Mouse (Mus musculus): ENCODE data around the gene Aebp2.
A peak's percentile ranks its signal among the peaks of the same experiment; 100 is the strongest.

The Aebp2 gene

GRCm38 (mm10) chr6:140698596-140698995 lies 76.1 kb downstream of the Aebp2 start:
- DNase-seq (ENCODE audit: low spot score) = no peak

- DNase-seq (ENCODE audit: low spot score) = no peak
Observed at GRCm38 (mm10) chr6:140701259-140701658, 78.8 kb downstream of the Aebp2 start.

- DNase-seq (ENCODE audit: low spot score) = no peak
Observed at GRCm38 (mm10) chr6:140705132-140705531, 82.7 kb downstream of the Aebp2 start.

GRCm38 (mm10) chr6:140706056-140706455 lies 83.6 kb downstream of the Aebp2 start:
- no peak for DNase-seq (ENCODE audit: low spot score)

- DNase-seq (ENCODE audit: low spot score) = no peak
Observed at GRCm38 (mm10) chr6:140708059-140708458, 85.6 kb downstream of the Aebp2 start.

- no peak for DNase-seq (ENCODE audit: low spot score)
Observed at GRCm38 (mm10) chr6:140709415-140710107, 87.1 kb downstream of the Aebp2 start.

GRCm38 (mm10) chr6:140712754-140713153 lies 90.3 kb downstream of the Aebp2 start:
- DNase-seq (ENCODE audit: low spot score) = peak; percentile 77

DNA sequence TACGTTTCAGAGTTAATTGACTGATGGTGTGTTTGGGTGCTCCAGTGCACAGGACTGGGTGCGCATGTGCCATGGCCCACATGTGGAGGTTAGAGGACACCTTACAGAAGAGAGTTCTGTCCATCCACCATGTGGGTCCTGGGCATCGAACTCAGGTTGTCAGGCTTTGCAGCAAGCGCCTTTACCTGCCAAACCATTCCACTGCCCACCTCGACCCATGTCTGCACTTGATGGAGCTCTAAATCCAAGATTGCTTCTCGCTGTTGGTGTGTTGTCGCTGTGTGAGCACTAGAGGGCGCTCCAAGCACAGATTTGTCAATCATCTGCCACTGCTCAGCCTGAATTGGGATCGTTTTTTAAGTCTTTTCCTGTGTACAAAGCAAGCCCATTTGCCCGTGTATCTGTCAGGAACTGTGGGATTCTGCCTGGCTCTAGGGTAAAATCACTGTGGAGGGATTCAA lies 92.5 kb downstream of the Aebp2 start:
- peak; percentile 76 for DNase-seq (ENCODE audit: low spot score)

DNA sequence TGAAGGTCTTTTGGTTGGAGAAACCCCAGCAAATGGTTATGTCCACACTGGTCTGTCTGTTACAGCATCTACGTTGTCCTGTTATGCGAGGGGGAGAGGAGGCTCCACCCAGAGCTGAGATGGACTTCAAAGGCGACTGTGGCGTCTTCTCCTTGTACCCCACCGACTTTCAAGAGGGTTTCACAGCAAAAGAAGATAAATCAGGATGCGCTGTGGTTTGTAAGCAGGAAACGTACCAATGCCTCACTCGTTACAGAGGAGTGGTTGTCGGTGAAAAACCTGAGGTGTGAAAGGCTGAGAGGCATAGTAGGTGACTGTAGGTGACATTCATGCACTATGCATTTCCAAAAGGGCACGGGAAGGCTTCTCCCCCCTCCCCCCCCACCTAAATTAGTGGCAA lies 99.6 kb downstream of the Aebp2 start:
- DNase-seq (ENCODE audit: low spot score) = no peak
